Mouse (Mus musculus): ENCODE results near the gene Slc13a3.
A peak's percentile ranks its signal among the peaks of the same experiment; 100 is the strongest.

Slc13a3 gene

GRCm38 (mm10) chr2:165475850-165476249 is 2.8 kb upstream of the Slc13a3 start:
- no peak for DNase-seq (ENCODE audit: low spot score)

- DNase-seq (ENCODE audit: low spot score), result no peak
Observed at GRCm38 (mm10) chr2:165475412-165475811, 2.4 kb upstream of the Slc13a3 start.

GRCm38 (mm10) chr2:165471943-165472342 is 1.1 kb downstream of the Slc13a3 start:
- no peak for DNase-seq (ENCODE audit: low spot score)

GRCm38 (mm10) chr2:165470167-165470566 is 2.9 kb downstream of the Slc13a3 start:
- no peak for DNase-seq (ENCODE audit: low spot score)

- no peak for DNase-seq (ENCODE audit: low spot score)
Observed at GRCm38 (mm10) chr2:165467824-165468452, 5.1 kb downstream of the Slc13a3 start.

GRCm38 (mm10) chr2:165459663-165460062 is 13.4 kb downstream of the Slc13a3 start:
- no peak for DNase-seq (ENCODE audit: low spot score)

GRCm38 (mm10) chr2:165458189-165458588 is 14.8 kb downstream of the Slc13a3 start:
- DNase-seq (ENCODE audit: low spot score), result no peak

- no peak for DNase-seq (ENCODE audit: low spot score)
Observed at GRCm38 (mm10) chr2:165456710-165457109, 16.3 kb downstream of the Slc13a3 start.

GRCm38 (mm10) chr2:165452730-165453693 is 20.0 kb downstream of the Slc13a3 start:
- no peak for DNase-seq (ENCODE audit: low spot score)

GRCm38 (mm10) chr2:165448475-165448874 is 24.6 kb downstream of the Slc13a3 start:
- no peak for DNase-seq (ENCODE audit: low spot score)

- DNase-seq (ENCODE audit: low spot score), result no peak
Observed at GRCm38 (mm10) chr2:165444861-165445260, 28.2 kb downstream of the Slc13a3 start.

GRCm38 (mm10) chr2:165442981-165443380 is 30.0 kb downstream of the Slc13a3 start:
- DNase-seq (ENCODE audit: low spot score), result no peak

- DNase-seq (ENCODE audit: low spot score), result no peak
Observed at GRCm38 (mm10) chr2:165441613-165442012, 31.4 kb downstream of the Slc13a3 start.

GRCm38 (mm10) chr2:165439613-165440012 is 33.4 kb downstream of the Slc13a3 start:
- DNase-seq (ENCODE audit: low spot score), result no peak

GRCm38 (mm10) chr2:165438881-165439280 is 34.1 kb downstream of the Slc13a3 start:
- no peak for DNase-seq (ENCODE audit: low spot score)

- DNase-seq (ENCODE audit: low spot score), result no peak
Observed at GRCm38 (mm10) chr2:165428694-165429093, 44.3 kb downstream of the Slc13a3 start.

GRCm38 (mm10) chr2:165420195-165420594 is 52.8 kb downstream of the Slc13a3 start:
- DNase-seq (ENCODE audit: low spot score), result no peak

- DNase-seq (ENCODE audit: low spot score), result no peak
Observed at GRCm38 (mm10) chr2:165419670-165420111, 53.3 kb downstream of the Slc13a3 start.

- no peak for DNase-seq (ENCODE audit: low spot score)
Observed at GRCm38 (mm10) chr2:165418577-165418976, 54.5 kb downstream of the Slc13a3 start.

GRCm38 (mm10) chr2:165417291-165417690 is 55.7 kb downstream of the Slc13a3 start:
- DNase-seq (ENCODE audit: low spot score), result peak; percentile 39

- no peak for DNase-seq (ENCODE audit: low spot score)
Observed at GRCm38 (mm10) chr2:165415795-165416194, 57.2 kb downstream of the Slc13a3 start.

GRCm38 (mm10) chr2:165415141-165415721 is 57.8 kb downstream of the Slc13a3 start:
- no peak for DNase-seq (ENCODE audit: low spot score)

GRCm38 (mm10) chr2:165414321-165414720 is 58.7 kb downstream of the Slc13a3 start:
- DNase-seq (ENCODE audit: low spot score), result no peak

Data from layer of hippocampus, adult 9-10 months (tissue).